Mouse (Mus musculus) thymus, adult 2 months (tissue): Measurements from ENCODE around the gene Pfkl. TPM values are rescaled to one million over a fixed set of nuclear protein-coding genes. Genes with fewer than 3 reads are reported as not detected.
"Not testable (repeated sequence)": the region's sequence is repeated elsewhere in the genome, so short reads cannot be mapped to it uniquely, and the experiment has no call there.

Source experiments
- DNase-seq: peaks from one replicate; pipeline ENCODE4 v3.0.0; 2021
- H3K27ac ChIP-seq: fragments of 200-500 bp; 2 replicates; pipeline ENCODE4 v1.5.1; 2012; ENCODE audit warnings: low read length, control low read depth; ENCODE audit not compliant: control insufficient read depth, insufficient read depth
- H3K27me3 ChIP-seq: fragments of 200-500 bp; 2 replicates; pipeline ENCODE4 v1.6.1; 2012; ENCODE audit warnings: mild to moderate bottlenecking, low read length, moderate library complexity, mixed read lengths; ENCODE audit not compliant: control insufficient read depth, insufficient read depth
- H3K36me3 ChIP-seq: fragments of 200-500 bp; 2 replicates; pipeline ENCODE4 v1.6.1; 2012; ENCODE audit warnings: mild to moderate bottlenecking, low read length, moderate library complexity; ENCODE audit not compliant: control insufficient read depth, insufficient read depth
- H3K4me1 ChIP-seq: fragments of 200-500 bp; replicated peaks from 2 replicates; pipeline ENCODE4 v1.6.1; 2012; ENCODE audit warnings: low read length; ENCODE audit not compliant: control insufficient read depth, insufficient read depth
- H3K4me3 ChIP-seq: fragments of 200-500 bp; 2 replicates; pipeline ENCODE4 v1.5.1; 2012; ENCODE audit warnings: mild to moderate bottlenecking, low read length, control low read depth, moderate library complexity; ENCODE audit not compliant: control insufficient read depth, insufficient read depth
- CTCF ChIP-seq: fragments of 200-500 bp; IDR thresholded peaks from 2 replicates; pipeline ENCODE4 v1.5.1; 2012; ENCODE audit warnings: mild to moderate bottlenecking, control low read depth, low read length, moderate library complexity, borderline replicate concordance; ENCODE audit not compliant: control insufficient read depth, poor library complexity, insufficient read depth; ENCODE audit errors: extremely low read depth
- POLR2A ChIP-seq: fragments of 200-500 bp; IDR thresholded peaks from 2 replicates; pipeline ENCODE4 v1.6.1; 2012; ENCODE audit warnings: mild to moderate bottlenecking, low read length, control low read depth, moderate library complexity; ENCODE audit not compliant: control insufficient read depth, poor library complexity, insufficient read depth; ENCODE audit errors: extremely low read depth
- WGBS: fragments of 180-500 bp; shearing (Covaris S2); methylation state at CpG from one replicate; pipeline ENCODE4 v1.1.7; 2018; 5-methylcytosine and 5-hydroxymethylcytosine counted together
- polyA plus RNA-seq: library from polyadenylated mRNA; depleted of rRNA; stranded (reverse); fragments of >200 nt; gene quantifications from 2 replicates; pipeline ENCODE4 v1.2.3, GENCODE M21; 2012

Gene Pfkl
- polyA plus RNA-seq, 1 experiment, result 81.2 TPM

GRCm38 (mm10) chr10:78031987-78032386, 22.1 kb upstream of the Pfkl start:
- Histone ChIP-seq H3K27me3 (no peaks in the 10 kb centered on the region), H3K36me3 (no peaks in the 10 kb centered on the region), H3K27ac (no peak overlapping the region), H3K4me1 (no peaks in the 10 kb centered on the region), H3K4me3 (no peak overlapping the region)
- DNase-seq, result no peak
- WGBS, result 81% methylated on average over 2 of the region's 2 CpGs
- no peak for TF ChIP-seq CTCF
- no peak for TF ChIP-seq POLR2A

- Histone ChIP-seq H3K4me1 (no peaks in the 10 kb centered on the region), H3K4me3 (no peak overlapping the region), H3K27me3 (no peaks in the 10 kb centered on the region), H3K27ac (no peak overlapping the region), H3K36me3 (no peaks in the 10 kb centered on the region)
- 96% methylated on average over 1 of the region's 1 CpGs for WGBS
- DNase-seq, result no peak
- TF ChIP-seq POLR2A (no peak), CTCF (no peak)
Observed at GRCm38 (mm10) chr10:78029080-78029479, 19.2 kb upstream of the Pfkl start.

- TF ChIP-seq POLR2A (no peak), CTCF (no peak)
- Histone ChIP-seq H3K27ac (no peak overlapping the region), H3K27me3 (no peaks in the 10 kb centered on the region), H3K4me3 (no peak overlapping the region), H3K4me1 (no peaks in the 10 kb centered on the region), H3K36me3 (no peaks in the 10 kb centered on the region)
- 6% methylated on average over 5 of the region's 5 CpGs for WGBS
- peak; percentile 63 for DNase-seq
Observed at GRCm38 (mm10) chr10:78028129-78028528, 18.2 kb upstream of the Pfkl start.

GRCm38 (mm10) chr10:78025453-78025852, 15.6 kb upstream of the Pfkl start:
- not testable (repeated sequence) for H3K36me3 ChIP-seq, H3K27ac ChIP-seq, H3K4me1 ChIP-seq, H3K27me3 ChIP-seq, H3K4me3 ChIP-seq, DNase-seq
- whole genome bisulfite sequencing, result 32% methylated on average over 6 of the region's 8 CpGs

- not testable (repeated sequence) for H3K27ac ChIP-seq, H3K36me3 ChIP-seq, DNase-seq, H3K4me1 ChIP-seq, H3K27me3 ChIP-seq, H3K4me3 ChIP-seq
- 97% methylated on average over 7 of the region's 11 CpGs for WGBS
Observed at GRCm38 (mm10) chr10:78019984-78020383, 10.1 kb upstream of the Pfkl start.

- DNase-seq, result no peak
- H3K27me3 ChIP-seq, result no peaks in the 10 kb centered on the region
- no peak for TF ChIP-seq POLR2A
- no peak for TF ChIP-seq CTCF
- no peak overlapping the region for H3K4me3 ChIP-seq
- no peaks in the 10 kb centered on the region for H3K36me3 ChIP-seq
- WGBS, result 92% methylated on average over 4 of the region's 4 CpGs
- no peak overlapping the region for H3K27ac ChIP-seq
- H3K4me1 ChIP-seq, result peaks cover 2% of the 10 kb centered on the region
Observed at GRCm38 (mm10) chr10:78019291-78019690, 9.4 kb upstream of the Pfkl start.

GRCm38 (mm10) chr10:78018797-78019203, 8.9 kb upstream of the Pfkl start:
- Histone ChIP-seq H3K27me3 (no peaks in the 10 kb centered on the region), H3K27ac (no peak overlapping the region), H3K4me3 (no peak overlapping the region), H3K36me3 (no peaks in the 10 kb centered on the region), H3K4me1 (peaks cover 2% of the 10 kb centered on the region)
- peak; percentile 73 for DNase-seq
- TF ChIP-seq CTCF (peak; percentile 97), POLR2A (0 out of 2 replicates have a peak, but pooled peaks have one; percentile 15)
- 18% methylated on average over 19 of the region's 19 CpGs for WGBS

GRCm38 (mm10) chr10:78016366-78016765, 6.5 kb upstream of the Pfkl start:
- no peak for DNase-seq
- no peaks in the 10 kb centered on the region for H3K27me3 ChIP-seq
- peaks cover 2% of the 10 kb centered on the region for H3K4me1 ChIP-seq
- no peak overlapping the region for H3K27ac ChIP-seq
- no peak overlapping the region for H3K4me3 ChIP-seq
- 84% methylated on average over 5 of the region's 5 CpGs for WGBS
- TF ChIP-seq CTCF (no peak), POLR2A (no peak)
- H3K36me3 ChIP-seq, result no peaks in the 10 kb centered on the region
